8 mouse cellular contexts compared by ENCODE assay signal in the genomic region with DNA sequence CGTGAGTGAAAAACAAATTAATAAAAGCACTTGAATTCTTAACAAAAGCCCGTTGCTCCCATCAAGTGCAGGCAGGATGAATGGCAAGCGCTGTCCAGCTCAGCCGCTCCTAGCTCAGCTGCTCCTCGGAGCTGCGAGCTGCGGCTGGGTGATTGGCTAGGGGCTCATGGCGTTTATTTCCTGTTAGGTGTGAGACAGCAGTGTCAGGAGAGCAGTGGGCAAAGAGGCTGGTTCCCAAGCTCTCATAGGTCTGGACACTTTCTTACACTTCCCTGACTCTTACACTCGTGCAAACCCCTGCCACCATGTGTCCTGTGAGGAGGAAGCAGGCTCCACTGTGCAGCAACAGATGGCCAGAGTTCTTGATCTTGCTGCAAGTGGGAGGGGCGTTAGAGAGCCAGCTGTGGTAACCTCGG. TPM values are rescaled to one million over a fixed set of nuclear protein-coding genes. Genes with fewer than 3 reads are reported as not detected.
DNase-seq lines count a peak whose midpoint lies in the region; ATAC-seq and TF ChIP-seq lines count a peak whose summit lies in the region.

No protein-coding gene starts in this region.

- H3K27me3 ChIP-seq in forebrain, embryonic 11.5 days (ENCODE audit: control insufficient read depth, insufficient read depth, low read length) = no peaks in the 10 kb centered on the region
- no peaks in the 10 kb centered on the region for H3K27me3 ChIP-seq in intestine, embryonic 16.5 days (replicated peaks; ENCODE audit: control insufficient read depth, insufficient read depth, low read length)
- no peaks in the 10 kb centered on the region for H3K27me3 ChIP-seq in midbrain, embryonic 11.5 days (ENCODE audit: control insufficient read depth, insufficient read depth, low read length)

- peak; percentile 79 for ATAC-seq in forebrain, embryonic 11.5 days (replicated peaks; ENCODE audit: low FRiP score)
- peak; percentile 74 for ATAC-seq in intestine, embryonic 16.5 days
- peak; percentile 79 for ATAC-seq in midbrain, embryonic 11.5 days (ENCODE audit: low FRiP score)

- no peak for DNase-seq in lung, adult 2 months
- DNase-seq in lung, postnatal 25 days (ENCODE audit: low spot score) = no peak
- peak; percentile 75 for DNase-seq in forebrain, embryonic 11.5 days (ENCODE audit: low spot score)
- DNase-seq in midbrain, embryonic 11.5 days (ENCODE audit: low spot score, missing footprints) = peak; percentile 90
- DNase-seq in right cerebral cortex, postnatal 25 days = no peak
- DNase-seq in layer of hippocampus, adult 11-12 months (ENCODE audit: low spot score) = no peak
- no peak for DNase-seq in frontal cortex, postnatal 14 days (ENCODE audit: low spot score in 2 of 2)

- no peak overlapping the region for H3K27ac ChIP-seq in forebrain, embryonic 11.5 days (ENCODE audit: low read depth, low read length)
- H3K27ac ChIP-seq in intestine, embryonic 16.5 days (ENCODE audit: low read length) = no peak overlapping the region
- no peak overlapping the region for H3K27ac ChIP-seq in midbrain, embryonic 11.5 days (ENCODE audit: low read depth, low read length)

- H3K4me2 ChIP-seq in forebrain, embryonic 11.5 days (ENCODE audit: low read depth, low read length, severe bottlenecking) = peak overlapping the region; percentile 45
- peak overlapping the region; percentile 53 for H3K4me2 ChIP-seq in intestine, embryonic 16.5 days (ENCODE audit: low read depth, low read length)
- peak overlapping the region; percentile 33 for H3K4me2 ChIP-seq in midbrain, embryonic 11.5 days

- under 1% methylated on average over 11 of the region's 11 CpGs for WGBS in lung, adult 2 months
- WGBS in forebrain, embryonic 11.5 days = 2% methylated on average over 11 of the region's 11 CpGs
- under 1% methylated on average over 11 of the region's 11 CpGs for WGBS in intestine, embryonic 16.5 days
- WGBS in midbrain, embryonic 11.5 days = 1% methylated on average over 11 of the region's 11 CpGs

- H3K4me1 ChIP-seq in lung, adult 2 months (ENCODE audit: control insufficient read depth, insufficient read depth, low read length) = peaks cover 3% of the 10 kb centered on the region; the same call in 1 of the 2 replicates
- 0 out of 2 replicates have a peak, but pooled peaks cover 4% of the 10 kb centered on the region for H3K4me1 ChIP-seq in forebrain, embryonic 11.5 days (replicated peaks; ENCODE audit: control insufficient read depth, insufficient read depth, low read length)
- peaks cover 13% of the 10 kb centered on the region; the same call in 1 of the 2 replicates for H3K4me1 ChIP-seq in intestine, embryonic 16.5 days (ENCODE audit: control insufficient read depth, insufficient read depth, low read length)
- H3K4me1 ChIP-seq in midbrain, embryonic 11.5 days (ENCODE audit: control insufficient read depth, insufficient read depth, low read length) = no peaks in the 10 kb centered on the region; the same call in 1 of the 2 replicates

- no peaks in the 10 kb centered on the region for H3K36me3 ChIP-seq in forebrain, embryonic 11.5 days (ENCODE audit: control insufficient read depth, insufficient read depth, low read length)
- H3K36me3 ChIP-seq in intestine, embryonic 16.5 days (ENCODE audit: control insufficient read depth, insufficient read depth, low read length) = no peaks in the 10 kb centered on the region
- H3K36me3 ChIP-seq in midbrain, embryonic 11.5 days (ENCODE audit: control insufficient read depth, insufficient read depth, low read length) = no peaks in the 10 kb centered on the region

- TF ChIP-seq CTCF in lung, adult 2 months (IDR thresholded peaks at IDR 0.05; ENCODE audit: insufficient read depth, low read length) = no peak

- TF ChIP-seq POLR2A in lung, adult 2 months (IDR thresholded peaks at IDR 0.05; ENCODE audit: borderline replicate concordance, extremely low read depth, low read depth, low read length) = no peak

- no peak overlapping the region for H3K9ac ChIP-seq in forebrain, embryonic 11.5 days (ENCODE audit: low read length)
- no peak overlapping the region for H3K9ac ChIP-seq in intestine, embryonic 16.5 days (ENCODE audit: low read depth, low read length)
- H3K9ac ChIP-seq in midbrain, embryonic 11.5 days (ENCODE audit: low read length) = no peak overlapping the region

- no peaks in the 10 kb centered on the region for H3K9me3 ChIP-seq in forebrain, embryonic 11.5 days (ENCODE audit: control insufficient read depth, low read length)
- no peaks in the 10 kb centered on the region for H3K9me3 ChIP-seq in intestine, embryonic 16.5 days (ENCODE audit: control insufficient read depth, low read length)
- H3K9me3 ChIP-seq in midbrain, embryonic 11.5 days (ENCODE audit: control insufficient read depth, low read length) = no peaks in the 10 kb centered on the region

- peak overlapping the region; percentile 23 for H3K4me3 ChIP-seq in lung, adult 2 months (replicated peaks; ENCODE audit: extremely low read depth, low read depth, low read length)
- H3K4me3 ChIP-seq in forebrain, embryonic 11.5 days (ENCODE audit: low read depth, low read length) = peak overlapping the region; percentile 16; the same call in 1 of the 2 replicates
- peak overlapping the region; percentile 13; the same call in 1 of the 2 replicates for H3K4me3 ChIP-seq in intestine, embryonic 16.5 days (ENCODE audit: low read length)
- H3K4me3 ChIP-seq in midbrain, embryonic 11.5 days (ENCODE audit: low read depth, low read length) = peak overlapping the region; percentile 12; the same call in 1 of the 2 replicates

RNA-seq across cellular contexts. Expression of gene Slc26a3, which starts 53.5 kb away (rescaled TPM):
- polyA plus RNA-seq in lung, adult 2 months (2012; rRNA removed) = 0.13 and 1.1 TPM in 2 replicates
- polyA plus RNA-seq in forebrain, embryonic 11.5 days (2014; fragmentation: Nextera tagmentation; extraction: Ambion mirVana) = not detected in 2 replicates
- 26.7 and 30.0 TPM in 2 replicates for polyA plus RNA-seq in intestine, embryonic 16.5 days (2015; fragmentation: Nextera tagmentation; extraction: Ambion mirVana)
- polyA plus RNA-seq in midbrain, embryonic 11.5 days (2014; fragmentation: Nextera tagmentation; extraction: Ambion mirVana) = not detected in 2 replicates

RNA-seq across cellular contexts. Expression of gene Cbll1, which starts 55.3 kb away (rescaled TPM):
- 4.4 and 6.0 TPM in 2 replicates for polyA plus RNA-seq in lung, adult 2 months (2012; rRNA removed)
- 26.5 and 27.9 TPM in 2 replicates for polyA plus RNA-seq in forebrain, embryonic 11.5 days (2014; fragmentation: Nextera tagmentation; extraction: Ambion mirVana)
- polyA plus RNA-seq in intestine, embryonic 16.5 days (2015; fragmentation: Nextera tagmentation; extraction: Ambion mirVana) = 10.9 and 12.1 TPM in 2 replicates
- polyA plus RNA-seq in midbrain, embryonic 11.5 days (2014; fragmentation: Nextera tagmentation; extraction: Ambion mirVana) = 26.9 and 30.4 TPM in 2 replicates

Comparison
In these comparisons a context has a peak if more than half of its experiments do, and no peak if none do; other contexts are left out.
1. DNase-seq: peak in forebrain, embryonic 11.5 days (single experiment) and midbrain, embryonic 11.5 days (single experiment); none in lung, adult 2 months (single experiment), lung, postnatal 25 days (single experiment), right cerebral cortex, postnatal 25 days (single experiment), layer of hippocampus, adult 11-12 months (single experiment) and frontal cortex, postnatal 14 days (0 of 2).
2. RNA of gene Slc26a3, which starts 53.5 kb away (polyA plus RNA-seq): 26.7 to 30.0 TPM in intestine, embryonic 16.5 days; 0.13 to 1.1 TPM in lung, adult 2 months, not detected in forebrain, embryonic 11.5 days and not detected in midbrain, embryonic 11.5 days; every median in the first group is over 10 times any median in the second.
3. Peak in every context shown above with its lines, with median percentiles within 50 percentile points of each other: H3K4me3 ChIP-seq, ATAC-seq and H3K4me2 ChIP-seq.